In genomic region chr14:76310278-76310677, GRCm38 (mm10) we compare ENCODE assay signal across 9 mouse cellular contexts.
A peak's percentile ranks its signal among the peaks of the same experiment; 100 is the strongest.
DNase-seq lines count a peak whose midpoint lies in the region; ATAC-seq lines count a peak whose summit lies in the region.
"Had no signal": no experiment of that assay in that cellular context is flagged by ENCODE, and none has a peak within 500 bp of the region (broad histone marks: within the 10 kb centered on the region; RNA-seq: fewer than 3 reads in every experiment).

No protein-coding gene starts in this region.

- H3K4me3 ChIP-seq in hindbrain, embryonic 13.5 days = no peak overlapping the region
- H3K4me3 ChIP-seq in hindbrain, embryonic 12.5 days = no peak overlapping the region
- no peak overlapping the region for H3K4me3 ChIP-seq in lung, embryonic 16.5 days (ENCODE audit: low read length)
- H3K4me3 ChIP-seq: midbrain, embryonic 12.5 days had no signal

- WGBS in hindbrain, embryonic 13.5 days = 68% methylated on average over 6 of the region's 6 CpGs
- WGBS in hindbrain, embryonic 12.5 days = 78% methylated on average over 6 of the region's 6 CpGs
- WGBS in lung, embryonic 16.5 days = 43% methylated on average over 6 of the region's 6 CpGs

- no peaks in the 10 kb centered on the region for H3K9me3 ChIP-seq in hindbrain, embryonic 13.5 days
- H3K9me3 ChIP-seq in hindbrain, embryonic 12.5 days (replicated peaks) = no peaks in the 10 kb centered on the region
- no peaks in the 10 kb centered on the region for H3K9me3 ChIP-seq in lung, embryonic 16.5 days (ENCODE audit: control insufficient read depth, low read length)
- H3K9me3 ChIP-seq: midbrain, embryonic 12.5 days had no signal

- H3K27me3 ChIP-seq in hindbrain, embryonic 13.5 days = no peaks in the 10 kb centered on the region
- no peaks in the 10 kb centered on the region for H3K27me3 ChIP-seq in hindbrain, embryonic 12.5 days
- H3K27me3 ChIP-seq in lung, embryonic 16.5 days (ENCODE audit: control insufficient read depth, insufficient read depth, low read depth, low read length) = no peaks in the 10 kb centered on the region

- ATAC-seq in hindbrain, embryonic 13.5 days (ENCODE audit: low FRiP score) = peak; percentile 53; the same call in 1 of the 2 replicates
- no peak for ATAC-seq in hindbrain, embryonic 12.5 days (ENCODE audit: low FRiP score)
- ATAC-seq in lung, embryonic 16.5 days (ENCODE audit: low read depth) = peak; percentile 81
- no peak for ATAC-seq in monocyte, adult 5-6 weeks (replicated peaks; ENCODE audit: insufficient number of reproducible peaks, low FRiP score, low TSS enrichment, poor library complexity, severe bottlenecking)

- DNase-seq in adrenal gland, postnatal 25 days = peak; percentile 51
- peak; percentile 47 to 52 for DNase-seq in frontal cortex, postnatal 14 days (ENCODE audit: low spot score in 2 of 2)
- peak; percentile 39 to 69 for DNase-seq in kidney, postnatal 25 days
- no peak for DNase-seq in retina, postnatal 1 day

- no peak overlapping the region for H3K27ac ChIP-seq in hindbrain, embryonic 13.5 days
- no peak overlapping the region for H3K27ac ChIP-seq in hindbrain, embryonic 12.5 days
- H3K27ac ChIP-seq in lung, embryonic 16.5 days (ENCODE audit: low read length) = no peak overlapping the region
- H3K27ac ChIP-seq: midbrain, embryonic 12.5 days had no signal

- peaks cover 32% of the 10 kb centered on the region for H3K4me1 ChIP-seq in hindbrain, embryonic 13.5 days (replicated peaks)
- peaks cover 19% of the 10 kb centered on the region for H3K4me1 ChIP-seq in hindbrain, embryonic 12.5 days
- H3K4me1 ChIP-seq in lung, embryonic 16.5 days (replicated peaks; ENCODE audit: control insufficient read depth, insufficient read depth, low read length) = peaks cover 14% of the 10 kb centered on the region

- no peaks in the 10 kb centered on the region for H3K36me3 ChIP-seq in hindbrain, embryonic 13.5 days
- H3K36me3 ChIP-seq in hindbrain, embryonic 12.5 days = no peaks in the 10 kb centered on the region
- H3K36me3 ChIP-seq in lung, embryonic 16.5 days (ENCODE audit: control insufficient read depth, insufficient read depth, low read length) = no peaks in the 10 kb centered on the region
- H3K36me3 ChIP-seq: midbrain, embryonic 12.5 days had no signal

- no peak overlapping the region for H3K9ac ChIP-seq in hindbrain, embryonic 13.5 days
- no peak overlapping the region for H3K9ac ChIP-seq in hindbrain, embryonic 12.5 days
- no peak overlapping the region for H3K9ac ChIP-seq in lung, embryonic 16.5 days (ENCODE audit: low read length)
- H3K9ac ChIP-seq: midbrain, embryonic 12.5 days had no signal

- H3K4me2 ChIP-seq in hindbrain, embryonic 13.5 days = no peak overlapping the region
- no peak overlapping the region for H3K4me2 ChIP-seq in hindbrain, embryonic 12.5 days (replicated peaks)
- no peak overlapping the region for H3K4me2 ChIP-seq in lung, embryonic 16.5 days (ENCODE audit: low read depth, low read length)
- H3K4me2 ChIP-seq: midbrain, embryonic 12.5 days had no signal

Comparison
In these comparisons a context has a peak if more than half of its experiments do, and no peak if none do; other contexts are left out.
1. ATAC-seq: peak in hindbrain, embryonic 13.5 days (single experiment) and lung, embryonic 16.5 days (single experiment); none in hindbrain, embryonic 12.5 days (single experiment) and monocyte, adult 5-6 weeks (single experiment).